Mouse (Mus musculus) myocyte (in vitro differentiated cells): ENCODE measurements around the gene Kcnk7. TPM values are rescaled to one million over a fixed set of nuclear protein-coding genes. Genes with fewer than 3 reads are reported as not detected.

ENCODE experiments used
- H3K27me3 ChIP-seq: one replicate; pipeline ENCODE4 v1.6.1; 2011; ENCODE audit not compliant: control insufficient read depth, insufficient read depth, insufficient read length
- H3K36me3 ChIP-seq: one replicate; pipeline ENCODE4 v1.6.1; 2011; ENCODE audit not compliant: control insufficient read depth, insufficient read depth
- H3K4me2 ChIP-seq: one replicate; pipeline ENCODE4 v1.6.1; 2011; ENCODE audit warnings: low read depth, control low read depth
- H3K4me3 ChIP-seq: one replicate; pipeline ENCODE4 v1.5.1; 2011; ENCODE audit warnings: mild to moderate bottlenecking, control low read depth, moderate library complexity
- H3K79me2 ChIP-seq: one replicate; pipeline ENCODE4 v1.6.1; 2011; ENCODE audit not compliant: control insufficient read depth, insufficient read depth
- H3ac ChIP-seq: one replicate; pipeline ENCODE4 v1.6.1; 2011; ENCODE audit not compliant: control insufficient read depth, insufficient read length
- CEBPB ChIP-seq: IDR thresholded peaks from 2 replicates; pipeline ENCODE4 v1.6.1; 2011; ENCODE audit warnings: mild to moderate bottlenecking, moderate library complexity; ENCODE audit not compliant: poor library complexity, insufficient read depth, severe bottlenecking
- E2F4 ChIP-seq: IDR thresholded peaks from one replicate; pipeline ENCODE4 v1.6.1; 2011; ENCODE audit warnings: mild to moderate bottlenecking, control low read depth, moderate library complexity; ENCODE audit not compliant: insufficient read depth
- MAX ChIP-seq: IDR thresholded peaks from one replicate; pipeline ENCODE4 v1.6.1; 2011; ENCODE audit warnings: low read depth, mild to moderate bottlenecking, control low read depth
- MYOD1 ChIP-seq, 3 experiments: IDR thresholded peaks; one replicate each; pipeline ENCODE4 v1.6.1; 2011; ENCODE audit warnings: control low read depth in 2 of 3, low read depth in 2 of 3, mild to moderate bottlenecking in 2 of 3, moderate library complexity in 1 of 3; ENCODE audit not compliant: insufficient read length in 2 of 3, control insufficient read depth in 1 of 3
- MYOG ChIP-seq, 3 experiments: IDR thresholded peaks; one replicate each; pipeline ENCODE4 v1.6.1; 2011; ENCODE audit warnings: control low read depth in 2 of 3, low read depth in 2 of 3, mild to moderate bottlenecking in 2 of 3; ENCODE audit not compliant: insufficient read length in 2 of 3, control insufficient read depth in 1 of 3, insufficient read depth in 1 of 3
- POLR2A ChIP-seq: IDR thresholded peaks from one replicate; pipeline ENCODE4 v1.6.1; 2011; ENCODE audit warnings: low read depth, mild to moderate bottlenecking, control low read depth, moderate library complexity; ENCODE audit not compliant: insufficient read length
- POLR2AphosphoS2 ChIP-seq: IDR thresholded peaks from one replicate; pipeline ENCODE4 v1.6.1; 2011; ENCODE audit warnings: low read depth, control low read depth; ENCODE audit not compliant: insufficient read length
- REST ChIP-seq: IDR thresholded peaks from one replicate; pipeline ENCODE4 v1.6.1; 2011; ENCODE audit warnings: mild to moderate bottlenecking, control low read depth, moderate library complexity; ENCODE audit not compliant: insufficient read depth, insufficient read length
- SRF ChIP-seq: IDR thresholded peaks from one replicate; pipeline ENCODE4 v1.6.1; 2011; ENCODE audit warnings: low read depth; ENCODE audit not compliant: control insufficient read depth, insufficient read length
- TCF12 ChIP-seq: IDR thresholded peaks from one replicate; pipeline ENCODE4 v1.6.1; 2011; ENCODE audit warnings: mild to moderate bottlenecking, control low read depth; ENCODE audit not compliant: poor library complexity, insufficient read depth, severe bottlenecking
- TCF3 ChIP-seq: IDR thresholded peaks from one replicate; pipeline ENCODE4 v1.6.1; 2011; ENCODE audit warnings: low read depth, control low read depth; ENCODE audit not compliant: insufficient read length
- USF1 ChIP-seq: IDR thresholded peaks from one replicate; pipeline ENCODE4 v1.6.1; 2011; ENCODE audit warnings: low read depth, mild to moderate bottlenecking, control low read depth, moderate library complexity
- polyA plus RNA-seq: library from polyadenylated mRNA; unstranded; fragments of >200 nt; fragmentation: generic; extraction: Trizol; gene quantifications from one replicate; pipeline ENCODE4 v1.2.1, GENCODE M21; 2012; ENCODE audit warnings: missing spikeins

Gene Kcnk7
- polyA plus RNA-seq, 1 experiment = 0.12 TPM

DNA sequence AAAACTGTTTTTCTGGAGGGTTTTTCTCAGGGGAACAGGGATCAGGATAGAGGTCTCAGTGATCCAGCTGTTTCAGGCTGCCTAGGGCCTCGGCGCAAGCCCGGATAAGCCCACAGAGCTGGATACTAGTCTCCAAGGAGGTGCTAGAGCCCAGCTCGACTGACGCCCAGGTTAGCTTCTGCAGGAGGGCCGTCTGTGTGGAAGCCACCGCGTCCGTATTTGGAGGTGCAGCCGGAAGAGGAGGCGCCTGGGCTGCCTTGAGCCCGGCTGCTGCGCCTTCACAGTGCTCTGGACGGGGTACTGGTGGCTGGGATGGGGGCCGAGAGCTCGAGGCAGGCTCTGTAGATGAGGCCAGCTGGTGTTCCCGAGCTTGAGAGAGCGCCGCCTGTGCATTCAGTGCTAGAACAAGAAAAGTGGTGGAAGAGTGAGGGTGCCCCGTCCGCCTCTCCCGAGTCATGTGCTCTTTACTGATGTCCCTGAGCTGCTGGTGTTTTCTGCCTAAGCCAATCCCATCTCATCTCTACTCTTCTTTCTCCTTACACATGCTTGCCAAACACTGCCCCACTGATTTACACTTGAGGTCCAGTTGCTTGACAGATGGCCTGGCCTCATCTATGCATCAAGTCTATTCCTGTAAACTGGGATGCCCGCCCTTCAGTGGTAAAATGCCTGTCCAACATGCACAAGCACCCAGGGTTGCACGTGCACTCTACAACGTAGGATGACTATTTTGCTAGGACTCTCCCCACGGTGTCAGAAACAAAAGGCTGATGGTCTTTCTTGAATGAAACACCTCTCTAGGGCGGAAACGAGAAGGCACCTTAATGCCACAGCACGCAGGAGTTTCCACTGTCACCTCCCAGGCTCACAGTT is 26.4 kb downstream of the Kcnk7 start:
- H3K4me2 ChIP-seq = peak overlapping the region; percentile 92
- H3ac ChIP-seq = peak overlapping the region; percentile 27
- peak overlapping the region; percentile 61 for H3K4me3 ChIP-seq
- no peak for TF ChIP-seq CEBPB
- TF ChIP-seq SRF = no peak
- no peak for TF ChIP-seq USF1
- TF ChIP-seq POLR2A = no peak
- TF ChIP-seq TCF3 = no peak
- no peak for TF ChIP-seq MYOG (IDR thresholded peaks at IDR 0.05; ENCODE audit: control insufficient read depth in 1 of 3, insufficient read depth in 1 of 3, insufficient read length in 2 of 3, low read depth in 2 of 3)
- no peak for TF ChIP-seq MYOD1 (IDR thresholded peaks at IDR 0.05; ENCODE audit: control insufficient read depth in 1 of 3, insufficient read length in 2 of 3, low read depth in 2 of 3)
- TF ChIP-seq REST = no peak
- no peak for TF ChIP-seq E2F4
- TF ChIP-seq TCF12 = no peak
- no peak for TF ChIP-seq POLR2AphosphoS2
- no peak for TF ChIP-seq MAX
- H3K36me3 ChIP-seq = no peaks in the 10 kb centered on the region
- H3K27me3 ChIP-seq = no peaks in the 10 kb centered on the region
- H3K79me2 ChIP-seq = peaks cover 46% of the 10 kb centered on the region

DNA sequence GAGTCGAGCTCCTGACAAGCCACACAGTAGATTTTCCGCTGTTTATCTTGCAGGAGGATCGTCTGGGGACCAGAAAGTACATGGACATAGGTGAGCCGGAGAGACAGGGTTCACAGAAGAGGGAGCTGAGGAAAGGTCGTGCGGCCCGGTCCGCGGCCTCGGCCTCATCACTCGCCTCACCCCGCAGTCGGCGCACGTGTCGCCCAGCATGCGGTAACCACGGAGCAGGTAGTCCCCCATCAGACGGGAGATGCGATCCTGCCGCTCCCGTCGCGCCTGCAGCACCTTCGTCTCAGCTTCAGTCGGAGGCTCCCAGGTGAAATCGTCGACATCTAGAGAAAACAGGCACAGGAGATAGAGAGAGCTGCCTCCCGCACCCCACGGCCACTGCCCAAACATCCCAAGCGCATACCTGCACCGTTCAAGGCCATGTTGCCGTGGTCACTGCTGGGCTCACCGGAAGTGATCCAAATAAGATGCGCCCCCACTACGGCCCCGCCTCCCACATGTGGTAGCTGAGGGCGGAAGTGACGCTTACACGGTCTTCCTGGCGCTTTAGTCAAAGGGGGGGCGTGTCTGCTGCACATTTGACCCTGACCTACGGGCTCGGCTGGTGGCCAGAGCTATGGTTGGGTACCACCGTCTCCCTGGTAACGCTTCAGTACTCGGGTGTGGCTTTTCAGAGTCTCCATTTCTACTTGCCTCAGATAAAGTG is 27.3 kb downstream of the Kcnk7 start:
- H3ac ChIP-seq = peak overlapping the region; percentile 27
- TF ChIP-seq SRF (peak; percentile 87), POLR2A (peak; percentile 90), E2F4 (peak; percentile 87), POLR2AphosphoS2 (peak; percentile 86), REST (no peak), MAX (peak; percentile 17), USF1 (peak; percentile 87), MYOD1 (IDR thresholded peaks at IDR 0.05; ENCODE audit: control insufficient read depth in 1 of 3, insufficient read length in 2 of 3, low read depth in 2 of 3) (peak in 1 of 3 experiments; percentile 12), MYOG (IDR thresholded peaks at IDR 0.05; ENCODE audit: control insufficient read depth in 1 of 3, insufficient read depth in 1 of 3, insufficient read length in 2 of 3, low read depth in 2 of 3) (peak in 1 of 3 experiments; percentile 26), CEBPB (no peak), TCF3 (no peak), TCF12 (no peak)

DNA sequence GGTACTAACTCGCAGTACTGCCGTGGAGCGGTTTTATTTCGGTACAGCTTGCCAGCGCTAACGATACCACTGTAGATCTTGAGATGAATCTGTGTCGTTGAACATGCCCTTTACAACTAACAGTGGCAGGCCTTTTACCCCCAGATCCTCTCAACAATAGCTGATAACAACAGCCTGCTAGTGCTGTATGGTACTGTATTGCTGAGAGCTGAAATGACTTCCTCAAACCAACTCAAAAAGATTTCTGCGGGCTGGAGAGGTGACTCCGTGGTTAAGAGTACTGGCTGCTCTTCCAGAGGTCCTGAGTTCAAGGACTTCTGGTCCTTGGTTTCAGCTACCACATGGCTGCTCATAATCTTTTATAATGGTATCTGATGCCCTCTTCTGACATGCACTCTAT is 30.2 kb downstream of the Kcnk7 start:
- peaks cover 9% of the 10 kb centered on the region for H3K27me3 ChIP-seq
- H3ac ChIP-seq = no peak overlapping the region
- no peaks in the 10 kb centered on the region for H3K36me3 ChIP-seq
- peaks cover 10% of the 10 kb centered on the region for H3K79me2 ChIP-seq
- no peak overlapping the region for H3K4me3 ChIP-seq
- H3K4me2 ChIP-seq = no peak overlapping the region
- TF ChIP-seq POLR2AphosphoS2 (no peak), MYOD1 (IDR thresholded peaks at IDR 0.05; ENCODE audit: control insufficient read depth in 1 of 3, insufficient read length in 2 of 3, low read depth in 2 of 3) (no peak), TCF3 (no peak), MYOG (IDR thresholded peaks at IDR 0.05; ENCODE audit: control insufficient read depth in 1 of 3, insufficient read depth in 1 of 3, insufficient read length in 2 of 3, low read depth in 2 of 3) (no peak), MAX (no peak), E2F4 (no peak), SRF (no peak), CEBPB (no peak), TCF12 (no peak), REST (no peak), POLR2A (no peak), USF1 (no peak)

More for the DNA sequence above, 27.3 kb downstream of the Kcnk7 start:
- peaks cover 38% of the 10 kb centered on the region for H3K79me2 ChIP-seq
- H3K4me3 ChIP-seq = peak overlapping the region; percentile 61
- peaks cover under 1% of the 10 kb centered on the region for H3K27me3 ChIP-seq
- no peaks in the 10 kb centered on the region for H3K36me3 ChIP-seq
- H3K4me2 ChIP-seq = peak overlapping the region; percentile 92

DNA sequence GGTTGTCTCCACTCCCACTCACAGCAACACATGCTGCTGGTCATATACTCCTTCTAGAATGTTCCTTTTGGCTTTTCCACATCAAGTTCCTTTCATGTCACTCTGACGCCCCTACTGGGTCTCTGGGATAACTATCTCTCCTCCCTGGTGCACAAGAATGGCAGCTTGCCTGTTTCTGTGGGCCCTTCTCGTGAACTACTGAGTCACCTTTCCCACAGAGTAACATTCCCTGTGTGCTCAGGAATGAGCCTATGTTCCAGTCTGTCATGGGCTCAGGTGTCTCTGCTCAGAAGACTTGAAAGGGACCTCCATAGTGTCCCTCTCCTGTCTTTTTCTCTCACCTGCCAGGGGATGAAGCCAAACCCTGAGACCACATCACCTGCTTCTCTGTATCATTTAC is 35.3 kb downstream of the Kcnk7 start:
- Histone ChIP-seq H3K4me3 (no peak overlapping the region), H3K79me2 (peaks cover 15% of the 10 kb centered on the region), H3ac (no peak overlapping the region), H3K36me3 (no peaks in the 10 kb centered on the region), H3K27me3 (peaks cover 9% of the 10 kb centered on the region), H3K4me2 (no peak overlapping the region)
- TF ChIP-seq MYOG (IDR thresholded peaks at IDR 0.05; ENCODE audit: control insufficient read depth in 1 of 3, insufficient read depth in 1 of 3, insufficient read length in 2 of 3, low read depth in 2 of 3) (no peak), USF1 (no peak), POLR2AphosphoS2 (no peak), REST (no peak), SRF (no peak), E2F4 (no peak), TCF3 (no peak), POLR2A (no peak), MAX (no peak), TCF12 (no peak), CEBPB (no peak), MYOD1 (IDR thresholded peaks at IDR 0.05; ENCODE audit: control insufficient read depth in 1 of 3, insufficient read length in 2 of 3, low read depth in 2 of 3) (no peak)
